Mouse (Mus musculus) layer of hippocampus, adult 2 months (tissue): ENCODE measurements around the gene Cd5. TPM values are rescaled to one million over a fixed set of nuclear protein-coding genes. Genes with fewer than 3 reads are reported as not detected.

Experiments
- DNase-seq, 2 experiments: peaks; one replicate each; pipeline ENCODE4 v3.0.0; 2022; ENCODE audit warnings: low spot score in 2 of 2
- H3K27ac ChIP-seq: fragments of 200-600 bp; 2 replicates; pipeline ENCODE4 v1.8.1; 2022
- H3K4me3 ChIP-seq: fragments of 200-600 bp; 2 replicates; pipeline ENCODE4 v1.8.1; 2022; ENCODE audit warnings: mild to moderate bottlenecking
- CTCF ChIP-seq: fragments of 200-600 bp; conservative IDR thresholded peaks from 2 replicates; pipeline ENCODE4 v1.8.1; 2022; ENCODE audit warnings: antibody characterized with exemption, mild to moderate bottlenecking, moderate library complexity
- total RNA-seq, 2 experiments: library from RNA; stranded (reverse); gene quantifications; 2 replicates each; pipeline ENCODE4 v1.2.3; 2021

Gene Cd5
- total RNA-seq, 2 experiments from 2014 or later, result not detected

- no peak for TF ChIP-seq CTCF
- Histone ChIP-seq H3K4me3 (no peak overlapping the region), H3K27ac (no peak overlapping the region)
- DNase-seq, result no peak
Observed at GRCm38 (mm10) chr19:10734554-10734953, 4.2 kb downstream of the Cd5 start.

GRCm38 (mm10) chr19:10733501-10734127 lies 5.2 kb downstream of the Cd5 start:
- no peak overlapping the region for H3K4me3 ChIP-seq
- no peak for DNase-seq
- H3K27ac ChIP-seq, result peak overlapping the region; percentile 14; the same call in 1 of the 2 replicates
- TF ChIP-seq CTCF, result no peak

- Histone ChIP-seq H3K4me3 (no peak overlapping the region), H3K27ac (no peak overlapping the region)
- no peak for DNase-seq
- no peak for TF ChIP-seq CTCF
Observed at GRCm38 (mm10) chr19:10732741-10733140, 6.1 kb downstream of the Cd5 start.

DNA sequence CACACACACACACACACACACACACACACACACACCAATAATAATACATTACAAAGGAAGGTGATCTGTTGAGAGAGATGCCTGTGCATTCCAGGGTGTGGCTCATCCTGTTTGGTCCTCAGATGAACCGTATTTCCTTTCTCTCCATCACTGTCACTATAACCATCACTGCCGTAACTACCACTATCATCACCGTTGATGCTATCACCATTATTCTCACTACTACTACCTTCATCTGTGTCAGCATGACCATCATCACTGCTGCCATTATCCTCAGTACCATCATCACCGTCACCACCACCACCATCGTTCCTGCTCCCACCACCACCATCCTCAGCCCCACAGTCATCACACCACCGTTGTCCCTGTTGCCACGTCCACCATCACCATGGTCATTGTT lies 6.8 kb downstream of the Cd5 start:
- no peak for DNase-seq
- no peak for TF ChIP-seq CTCF
- no peak overlapping the region for H3K4me3 ChIP-seq
- no peak overlapping the region for H3K27ac ChIP-seq

DNA sequence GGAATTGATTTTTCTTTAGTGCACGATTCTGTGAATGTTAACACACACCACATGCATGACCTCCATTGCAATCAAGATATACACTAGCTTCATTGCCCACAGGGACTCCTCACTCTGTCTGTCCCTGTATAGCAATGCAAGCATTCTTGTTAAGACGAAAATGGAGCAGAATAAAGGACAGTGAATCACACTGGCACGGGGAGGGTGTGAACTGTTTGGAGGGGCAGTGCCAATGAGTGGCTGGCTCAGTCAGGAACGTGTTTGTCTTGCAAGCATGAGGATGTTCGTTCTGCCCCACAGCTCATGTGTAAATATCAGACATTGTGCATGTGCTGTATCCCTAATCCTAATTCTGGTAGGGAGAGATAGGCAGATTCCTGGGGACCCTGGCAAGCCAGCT lies 8.3 kb downstream of the Cd5 start:
- Histone ChIP-seq H3K27ac (no peak overlapping the region), H3K4me3 (no peak overlapping the region)
- no peak for TF ChIP-seq CTCF
- no peak for DNase-seq

- Histone ChIP-seq H3K27ac (no peak overlapping the region), H3K4me3 (no peak overlapping the region)
- no peak for DNase-seq
- no peak for TF ChIP-seq CTCF
Observed at GRCm38 (mm10) chr19:10729889-10730288, 8.9 kb downstream of the Cd5 start.

DNA sequence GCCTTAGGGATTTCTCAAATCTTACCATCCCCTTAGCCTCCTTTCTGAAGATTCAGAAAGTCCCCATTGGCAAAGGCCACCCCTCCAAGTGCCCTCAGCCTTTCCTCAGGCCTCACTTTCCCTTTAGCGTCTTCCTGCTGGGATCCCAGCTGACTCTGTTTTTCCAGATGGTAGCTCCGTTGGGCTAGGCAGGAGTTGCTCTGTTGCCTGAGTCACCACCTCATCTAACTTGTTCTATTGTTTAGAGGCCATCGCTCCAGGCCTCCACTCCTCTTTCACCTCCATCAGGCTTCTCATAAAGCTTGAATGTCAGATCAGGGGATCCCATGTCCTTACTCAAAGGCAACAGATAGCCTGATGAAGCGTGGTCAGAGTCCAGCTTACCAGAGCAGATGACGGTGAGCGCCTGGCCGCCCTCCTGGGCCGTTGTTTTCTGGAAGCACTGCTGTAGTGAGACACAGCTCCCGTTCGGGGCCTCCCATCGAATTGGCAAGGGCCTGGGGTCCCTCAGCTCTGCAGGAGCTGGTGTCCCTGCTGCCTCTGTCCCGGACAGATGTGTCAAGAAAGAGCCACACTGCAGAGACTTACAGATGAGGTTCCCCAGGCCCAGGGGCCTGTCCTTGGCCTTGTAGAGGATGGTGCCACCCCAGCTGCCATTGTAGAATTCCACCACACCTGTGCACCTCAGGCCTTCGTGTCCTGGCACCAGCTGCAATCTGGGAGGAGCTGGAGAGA lies 14.0 kb downstream of the Cd5 start:
- H3K27ac ChIP-seq, result no peak overlapping the region
- no peak overlapping the region for H3K4me3 ChIP-seq
- TF ChIP-seq CTCF, result no peak
- DNase-seq, result no peak

- no peak for DNase-seq
- Histone ChIP-seq H3K4me3 (no peak overlapping the region), H3K27ac (no peak overlapping the region)
- no peak for TF ChIP-seq CTCF
Observed at GRCm38 (mm10) chr19:10723649-10724048, 15.2 kb downstream of the Cd5 start.

DNA sequence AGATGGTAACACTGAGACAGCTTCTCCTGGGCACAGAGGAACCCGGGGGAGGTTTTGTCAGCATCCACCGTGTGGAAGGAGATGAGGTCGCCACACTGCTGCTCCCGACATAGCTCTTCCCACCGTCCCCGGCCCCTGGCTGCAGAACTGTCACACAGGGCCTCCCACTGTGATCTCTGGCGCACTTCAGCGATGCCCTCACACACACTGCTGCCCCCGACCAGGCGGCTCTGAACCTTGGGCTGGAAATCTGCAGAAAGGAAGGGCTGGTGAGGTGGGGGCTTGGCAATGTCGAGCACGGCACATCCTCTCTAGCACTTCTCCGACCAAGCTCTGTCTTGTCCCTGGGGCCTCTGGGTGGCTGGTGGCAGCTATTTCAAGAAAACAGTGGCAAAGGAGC lies 15.7 kb downstream of the Cd5 start:
- H3K27ac ChIP-seq, result no peak overlapping the region
- TF ChIP-seq CTCF, result no peak
- no peak overlapping the region for H3K4me3 ChIP-seq
- no peak for DNase-seq

DNA sequence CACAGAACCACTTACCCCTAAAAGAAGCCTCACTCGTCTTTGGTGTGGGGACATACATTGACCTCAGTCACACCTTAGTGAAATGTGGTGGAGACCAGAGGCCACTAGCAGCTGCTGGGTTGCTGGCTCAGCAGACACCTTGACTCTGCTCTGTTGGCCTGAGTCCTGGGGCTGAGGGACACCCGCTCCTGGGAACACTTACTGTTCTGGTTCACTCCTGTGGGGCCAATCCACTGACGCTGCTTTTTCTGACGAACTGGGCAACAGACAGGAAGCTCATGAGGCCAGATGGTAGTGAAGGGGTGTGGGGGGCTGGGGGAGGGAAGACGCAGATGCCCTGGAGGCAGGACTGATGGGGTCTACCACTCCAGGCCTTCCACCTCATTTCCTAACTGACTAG lies 17.7 kb downstream of the Cd5 start:
- Histone ChIP-seq H3K4me3 (no peak overlapping the region), H3K27ac (no peak overlapping the region)
- TF ChIP-seq CTCF, result no peak
- no peak for DNase-seq

- H3K27ac ChIP-seq, result no peak overlapping the region
- TF ChIP-seq CTCF, result no peak
- DNase-seq, result no peak
Observed at GRCm38 (mm10) chr19:10720524-10720923, 18.3 kb downstream of the Cd5 start.

GRCm38 (mm10) chr19:10719751-10720150 lies 19.1 kb downstream of the Cd5 start:
- Histone ChIP-seq H3K27ac (no peak overlapping the region), H3K4me3 (no peak overlapping the region)
- no peak for TF ChIP-seq CTCF
- DNase-seq, result no peak

More at GRCm38 (mm10) chr19:10720524-10720923, 18.3 kb downstream of the Cd5 start:
- H3K4me3 ChIP-seq, result no peak overlapping the region

DNA sequence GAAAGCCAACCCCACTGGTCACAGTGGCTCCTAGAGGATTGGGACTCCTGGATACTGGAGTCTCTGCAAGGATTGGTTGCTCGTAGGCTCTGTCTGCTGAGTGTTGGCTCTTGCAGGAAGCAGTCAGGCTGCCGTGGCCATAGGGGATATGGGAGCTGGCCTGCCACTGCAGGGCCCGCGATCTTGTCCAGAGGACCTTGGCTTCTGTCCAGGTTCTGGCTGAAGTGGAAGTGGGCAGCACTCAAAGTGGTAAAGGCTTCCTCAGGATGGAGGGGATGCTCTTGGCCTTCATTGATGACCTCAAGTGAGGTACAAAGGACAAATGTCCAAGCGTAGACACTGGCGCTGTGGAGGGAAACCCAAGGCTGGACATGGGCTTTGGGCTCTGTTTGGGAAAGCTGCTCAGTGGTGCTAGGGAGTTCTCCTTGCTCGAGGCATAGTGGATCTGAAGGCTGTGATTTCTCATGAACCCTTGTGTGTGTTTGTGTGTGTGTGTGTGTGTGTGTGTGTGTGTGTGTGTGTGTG lies 20.5 kb downstream of the Cd5 start:
- Histone ChIP-seq H3K27ac (no peak overlapping the region), H3K4me3 (no peak overlapping the region)
- DNase-seq, result no peak
- no peak for TF ChIP-seq CTCF

- DNase-seq, result no peak
- Histone ChIP-seq H3K4me3 (no peak overlapping the region), H3K27ac (peak overlapping the region; percentile 19; the same call in 1 of the 2 replicates)
- no peak for TF ChIP-seq CTCF
Observed at GRCm38 (mm10) chr19:10715476-10715875, 23.3 kb downstream of the Cd5 start.
